In genomic region chr7:6172006-6172649, GRCm38 (mm10) we compare ENCODE assay signal across 8 mouse cellular contexts. TPM values are rescaled to one million over a fixed set of nuclear protein-coding genes. Genes with fewer than 3 reads are reported as not detected.
A peak's percentile ranks its signal among the peaks of the same experiment; 100 is the strongest.
DNase-seq lines count a peak whose midpoint lies in the region; ATAC-seq and TF ChIP-seq lines count a peak whose summit lies in the region.

Gene Zfp444, plus strand, starts transcription at chr7:6172226.

- no peaks in the 10 kb centered on the region for H3K27me3 ChIP-seq in Patski
- no peaks in the 10 kb centered on the region for H3K27me3 ChIP-seq in hindbrain, embryonic 13.5 days

- CTCF ChIA-PET in Patski (lab: Charles Lee), result interaction anchor here (1.1 to 7.3 kb wide), 6 partner anchors 13 to 48 kb away, joined by 3 to 47 read pairs (median 5); no protein-coding TSS in a partner anchor

- peak within 1 kb of the TSS; percentile 75 for H3K4me2 ChIP-seq in hindbrain, embryonic 13.5 days

- H3K36me3 ChIP-seq in hindbrain, embryonic 13.5 days, result peaks cover 15% of the 10 kb centered on the region; the same call in 1 of the 2 replicates

- no peak for TF ChIP-seq CTCF in Patski (IDR thresholded peaks at IDR 0.05)

- POLR2A ChIA-PET in Patski (lab: Charles Lee), result interaction anchor here (0.8 to 1.4 kb wide), 3 partner anchors 16 to 21 kb away, joined by 3 to 5 read pairs (median 4); partner anchors contain the start of gene Zfp787

- H3K27ac ChIP-seq in hindbrain, embryonic 13.5 days, result peak within 1 kb of the TSS; percentile 91

- H3K9ac ChIP-seq in hindbrain, embryonic 13.5 days, result peak within 1 kb of the TSS; percentile 84

- WGBS in hindbrain, embryonic 13.5 days, result under 1% methylated on average over 37 of the region's 37 CpGs

- DNase-seq in Patski (ENCODE audit: low read depth, low spot score), result peak; percentile 95
- DNase-seq in cerebellum, postnatal 14 days, result peak; percentile 100
- DNase-seq in frontal cortex, postnatal 14 days (ENCODE audit: low spot score in 2 of 2), result peak; percentile 99 to 100
- peak; percentile 99 for DNase-seq in layer of hippocampus, postnatal 25 days (ENCODE audit: extremely low spot score in 1 of 2, low spot score in 1 of 2)
- DNase-seq in lung, postnatal 25 days (ENCODE audit: low spot score), result peak; percentile 98
- DNase-seq in retina, embryonic 14.5 days (ENCODE audit: low spot score), result peak; percentile 98
- peak; percentile 98 for DNase-seq in thymus, postnatal 4 days

- H3K4me1 ChIP-seq in hindbrain, embryonic 13.5 days (replicated peaks), result peaks cover 18% of the 10 kb centered on the region

- peak within 1 kb of the TSS; percentile 69 for H3K4me3 ChIP-seq in hindbrain, embryonic 13.5 days

- in situ Hi-C loops in Patski (cut with MboI; ENCODE audit: low pct_unique_long_range_greater_than_20kb), result loop anchor here (5.0 to 25.0 kb wide), 2 partner anchors 45 to 1110 kb away; partner anchors contain the start of genes U2af2 and Zfp580

- H3K9me3 ChIP-seq in hindbrain, embryonic 13.5 days, result no peaks in the 10 kb centered on the region

- ATAC-seq in Patski, result peak; percentile 96
- ATAC-seq in hindbrain, embryonic 13.5 days (ENCODE audit: low FRiP score), result peak; percentile 97

RNA-seq across cellular contexts. Expression of gene Zfp444, which starts in this region (rescaled TPM):
- polyA plus RNA-seq in Patski (2021), result 30.6 TPM
- polyA plus RNA-seq in hindbrain, embryonic 13.5 days (2015; fragmentation: Nextera tagmentation; extraction: Ambion mirVana), result 89.1 and 94.9 TPM in 2 replicates
- total RNA-seq in layer of hippocampus, postnatal 25 days (2021), result 10 to 100 TPM; 58.2 to 66.7 TPM

Comparison
In these comparisons a context has a peak if more than half of its experiments do, and no peak if none do; other contexts are left out.
1. Peak in every context shown above with its lines: DNase-seq, ATAC-seq, H3K4me3 ChIP-seq and H3K27ac ChIP-seq.